Mouse (Mus musculus): ENCODE measurements around the gene Adam22.

Adam22 gene

GRCm38 (mm10) chr5:8367614-8368327 lies at the start of gene Adam22:
Adam22 (minus strand) TSS chr5:8368160.
- peak; percentile 65 for DNase-seq

DNA sequence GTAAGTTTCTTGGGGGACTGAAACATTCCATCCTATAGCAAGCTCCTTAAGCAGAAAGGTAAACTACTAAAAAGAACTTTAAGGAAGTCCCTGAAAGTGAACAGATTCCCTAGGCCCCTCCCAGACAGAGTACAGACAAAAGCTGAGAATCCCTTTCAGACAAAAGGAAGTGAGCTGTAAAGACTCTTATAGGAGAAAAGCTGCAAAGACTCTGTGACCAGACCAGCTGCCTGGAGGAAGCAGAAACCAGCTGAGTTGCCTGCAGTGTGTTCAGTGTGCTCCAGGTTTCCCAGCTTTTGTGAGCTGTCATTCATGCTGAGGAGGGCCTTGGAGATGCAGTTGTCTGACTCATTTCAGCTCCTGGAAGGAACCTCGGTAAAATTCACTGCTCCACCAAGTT lies 49.5 kb upstream of the Adam22 start:
- no peak for DNase-seq

GRCm38 (mm10) chr5:8416683-8417413 lies 48.9 kb upstream of the Adam22 start:
- DNase-seq, result no peak

GRCm38 (mm10) chr5:8408746-8409145 lies 40.8 kb upstream of the Adam22 start:
- no peak for DNase-seq

DNA sequence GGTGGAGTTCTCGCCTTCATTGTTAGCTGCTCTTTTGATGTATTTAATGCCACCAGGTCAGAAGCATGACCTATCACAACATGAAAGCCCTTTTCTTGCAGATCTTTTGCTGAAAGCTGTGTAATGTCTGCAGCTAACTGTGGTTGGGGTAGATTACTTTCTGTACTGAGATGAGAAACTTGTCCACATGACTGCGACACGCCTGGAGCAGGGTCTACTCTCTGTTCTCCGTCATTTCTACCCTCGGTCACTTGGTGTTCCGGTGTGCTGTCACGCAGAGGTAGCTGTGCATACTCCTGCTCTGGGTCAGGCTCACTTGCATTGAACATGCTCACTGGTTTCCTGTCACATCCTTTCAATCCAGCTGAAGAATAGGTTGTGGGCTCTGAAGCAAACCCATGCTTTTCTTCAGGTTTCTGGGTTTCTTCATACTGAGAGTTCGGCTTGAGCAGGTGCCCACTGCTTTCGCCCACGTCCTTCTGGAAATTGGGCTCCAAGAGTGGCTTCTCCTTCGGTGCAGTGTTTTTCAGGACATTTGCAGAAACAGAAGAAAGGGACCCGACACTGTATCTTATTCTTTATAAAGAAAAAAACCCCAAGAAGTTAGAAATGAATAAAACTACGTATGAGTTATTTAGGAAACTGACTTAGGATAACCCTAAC lies 29.8 kb upstream of the Adam22 start:
- DNase-seq, result no peak

- DNase-seq, result no peak
Measured at GRCm38 (mm10) chr5:8393891-8394583, 26.1 kb upstream of the Adam22 start.

DNA sequence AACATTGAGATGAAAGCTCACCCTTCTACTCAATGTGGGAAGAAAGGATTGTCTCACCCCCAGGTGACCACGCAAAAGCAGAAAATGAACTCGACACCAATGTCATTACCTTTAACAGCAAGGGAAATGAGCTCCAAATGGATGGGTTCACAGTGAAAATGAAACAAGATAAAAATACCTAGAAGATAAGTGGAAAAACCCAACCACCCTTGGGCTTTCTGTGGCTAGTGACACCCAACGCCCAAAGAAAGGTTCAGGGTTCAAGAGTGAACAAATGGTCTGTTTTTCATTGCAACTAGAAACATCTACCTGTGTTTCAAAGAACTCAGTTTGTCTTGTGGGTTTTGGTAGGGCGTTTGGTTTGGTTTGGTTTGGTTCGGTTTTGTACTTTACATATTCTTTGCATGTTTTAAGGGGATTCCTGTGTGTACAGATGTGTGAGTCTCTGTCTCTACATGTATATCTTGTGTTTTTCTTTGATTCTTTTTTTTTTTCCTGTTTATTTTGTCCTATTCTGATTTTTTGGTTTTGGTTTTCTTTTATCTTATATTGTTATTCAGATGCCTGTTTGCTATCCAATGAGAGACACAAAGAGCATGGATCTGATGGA lies 6.4 kb upstream of the Adam22 start:
- no peak for DNase-seq

GRCm38 (mm10) chr5:8373415-8373814 lies 5.5 kb upstream of the Adam22 start:
- no peak for DNase-seq

- DNase-seq, result no peak
Measured at GRCm38 (mm10) chr5:8368781-8369180, 821 bp upstream of the Adam22 start.

GRCm38 (mm10) chr5:8368328-8368692 lies 350 bp upstream of the Adam22 start:
- DNase-seq, result no peak

- DNase-seq, result no peak
Measured at GRCm38 (mm10) chr5:8366771-8367613, 968 bp downstream of the Adam22 start.

- no peak for DNase-seq
Measured at GRCm38 (mm10) chr5:8362361-8362760, 5.6 kb downstream of the Adam22 start.

DNA sequence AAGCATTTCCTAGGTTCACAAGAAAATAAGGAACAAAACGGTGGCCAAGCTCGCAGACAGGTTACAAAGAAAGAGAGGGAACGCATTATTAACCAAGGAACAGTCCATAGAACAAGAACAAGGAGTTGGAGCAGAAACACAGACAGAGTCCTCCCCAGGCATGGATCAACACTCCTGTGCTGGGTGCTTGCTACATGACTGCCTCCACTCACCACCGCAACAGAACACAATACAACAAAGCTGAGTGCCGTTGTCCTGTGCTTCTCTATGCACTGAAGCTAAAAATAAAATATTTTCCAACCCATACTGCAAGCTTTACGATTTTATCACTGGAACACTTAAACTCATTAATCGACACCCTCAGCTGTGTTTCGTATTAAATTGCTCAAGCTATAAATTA lies 10.3 kb downstream of the Adam22 start:
- DNase-seq, result no peak

DNA sequence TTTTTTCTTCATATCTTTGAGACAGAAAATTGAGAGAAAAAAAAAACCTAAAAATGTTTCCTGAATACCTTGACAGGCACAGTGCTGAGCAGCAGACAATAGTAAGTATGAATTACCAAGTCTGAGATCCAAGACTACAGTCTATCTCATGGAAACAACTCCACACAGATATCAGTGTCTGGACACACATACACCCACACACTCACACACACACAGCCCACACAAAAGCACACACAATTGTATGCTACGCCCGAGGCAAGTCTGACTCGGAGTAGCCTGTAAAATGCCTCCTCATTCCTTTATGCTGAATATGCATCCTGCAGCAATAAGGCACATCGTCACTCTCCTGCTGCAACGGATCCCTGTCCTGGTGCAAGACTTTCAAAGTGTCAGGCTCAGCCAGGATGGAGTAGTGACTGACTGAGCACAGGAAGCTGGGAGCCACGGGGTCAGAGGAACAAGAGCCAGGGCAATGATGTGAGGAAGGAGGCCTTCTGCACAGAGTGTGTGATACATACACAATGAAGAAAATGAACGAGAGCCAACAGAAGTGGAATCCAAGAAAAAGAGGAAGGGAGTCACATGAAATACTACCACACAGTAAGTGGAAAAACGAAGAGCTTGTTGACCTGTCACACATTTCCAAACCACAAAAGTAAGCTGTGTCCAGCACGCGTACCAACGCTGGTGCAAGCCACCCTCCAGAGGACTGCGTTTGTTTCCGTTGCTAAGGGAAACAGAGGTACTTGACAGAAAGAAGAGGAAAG lies 10.9 kb downstream of the Adam22 start:
- peak; percentile 40 for DNase-seq

- no peak for DNase-seq
Measured at GRCm38 (mm10) chr5:8356326-8356725, 11.6 kb downstream of the Adam22 start.

DNA sequence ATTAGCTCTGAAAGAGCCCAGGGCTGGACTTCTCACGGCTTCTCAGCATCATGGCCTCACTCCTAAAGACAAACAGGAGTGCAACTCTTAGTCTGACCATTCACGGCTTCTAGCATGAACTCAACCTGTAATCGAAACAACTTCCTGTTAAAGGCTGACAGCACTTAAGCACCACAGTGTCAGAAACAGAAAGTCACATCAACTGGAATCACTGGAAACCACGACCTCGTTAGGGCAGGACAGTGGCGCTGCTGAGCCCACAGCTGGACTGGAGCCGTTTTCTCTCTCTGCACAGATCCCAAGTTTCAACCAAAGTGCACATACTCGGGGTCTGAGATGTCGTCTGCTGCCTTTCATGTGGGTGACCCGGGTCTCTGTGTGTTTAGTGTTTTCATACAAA lies 18.4 kb downstream of the Adam22 start:
- DNase-seq, result no peak

GRCm38 (mm10) chr5:8346329-8346728 lies 21.6 kb downstream of the Adam22 start:
- no peak for DNase-seq

GRCm38 (mm10) chr5:8343296-8343695 lies 24.7 kb downstream of the Adam22 start:
- no peak for DNase-seq

DNA sequence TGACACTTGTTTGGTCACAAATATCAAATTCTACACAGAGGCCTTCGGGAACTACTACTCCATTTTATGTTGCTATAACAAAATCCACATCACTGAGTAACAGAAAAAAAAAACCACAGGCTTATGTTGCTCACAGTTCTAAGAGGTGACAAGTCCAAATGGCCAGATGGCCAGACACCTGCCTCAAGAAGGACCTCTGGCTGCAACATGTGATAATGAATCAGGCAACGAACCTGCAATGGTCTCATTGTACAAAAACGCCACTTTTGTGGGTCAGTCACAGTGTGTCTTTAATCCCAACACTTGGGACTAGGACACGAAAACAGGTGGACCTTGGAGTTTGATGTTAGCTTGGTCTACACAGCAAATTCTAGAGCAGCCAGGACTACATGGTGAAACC lies 26.3 kb downstream of the Adam22 start:
- DNase-seq, result no peak

GRCm38 (mm10) chr5:8327645-8328269 lies 40.2 kb downstream of the Adam22 start:
- no peak for DNase-seq

DNA sequence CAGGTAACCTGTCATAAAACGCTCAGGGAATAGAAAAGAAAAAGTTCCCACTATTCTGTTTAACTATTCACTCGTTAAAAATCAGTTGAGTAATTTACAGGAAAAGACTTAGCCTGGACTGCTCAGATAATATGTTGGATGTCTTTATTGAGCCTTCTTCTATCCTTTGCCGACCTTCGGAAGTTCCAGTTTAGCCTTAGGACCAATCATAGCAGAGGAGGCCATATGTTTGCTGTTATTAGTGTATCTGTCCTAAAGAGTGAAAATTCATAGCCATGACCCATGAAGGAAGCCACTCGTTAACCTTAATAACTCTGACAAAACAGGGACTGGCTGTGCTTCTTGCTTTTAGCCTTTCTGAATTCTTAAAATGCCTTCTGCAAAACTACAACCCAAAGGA lies 41.3 kb downstream of the Adam22 start:
- DNase-seq, result no peak
